Mouse (Mus musculus) layer of hippocampus, postnatal 25 days (tissue): ENCODE measurements around the gene AA986860. TPM values are rescaled to one million over a fixed set of nuclear protein-coding genes. Genes with fewer than 3 reads are reported as not detected.
A peak's percentile ranks its signal among the peaks of the same experiment; 100 is the strongest.

ENCODE experiments used
- DNase-seq, 2 experiments: peaks; one replicate each; pipeline ENCODE4 v3.0.0; 2022; ENCODE audit warnings: mixed read lengths in 2 of 2, low spot score in 1 of 2; ENCODE audit errors: extremely low spot score in 1 of 2
- total RNA-seq, 2 experiments: library from RNA; stranded (reverse); gene quantifications; 2 replicates each; pipeline ENCODE4 v1.2.3; 2021

The AA986860 gene
- 1 to 10 TPM; 1.7 to 2.2 TPM for total RNA-seq

DNA sequence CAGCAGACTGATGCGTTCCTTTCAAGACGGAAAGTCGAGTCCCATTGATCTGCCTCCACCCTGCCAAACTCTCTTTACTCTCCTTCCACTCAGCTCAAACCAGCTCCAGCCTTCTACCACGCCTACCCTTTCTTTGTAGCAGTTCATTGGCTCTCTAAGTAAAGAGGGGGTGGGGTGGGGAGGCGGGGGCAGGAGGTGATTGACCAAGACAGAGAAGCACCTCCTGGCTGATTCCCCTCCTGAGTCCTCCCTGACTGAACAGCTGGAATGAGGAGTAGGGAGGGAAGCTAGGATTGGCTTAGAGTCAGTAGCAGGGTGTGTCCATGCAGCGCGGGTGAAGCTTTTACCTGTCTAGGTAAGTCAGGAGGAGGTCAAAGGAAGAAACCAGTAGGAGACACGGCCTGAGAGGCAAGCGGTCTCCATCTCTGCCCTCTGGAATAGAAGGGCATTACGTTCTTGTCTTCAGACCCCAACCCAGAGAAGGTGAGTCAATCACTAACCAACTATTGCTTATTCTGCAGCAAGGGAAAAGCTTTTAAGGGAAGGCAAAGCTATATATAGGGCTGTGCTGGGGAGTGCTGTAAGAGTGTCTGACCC, at the start of gene AA986860:
AA986860 (plus strand) TSS at position 236 of the 597 bp plus-strand sequence.
- no peak for DNase-seq

GRCm38 (mm10) chr1:130683905-130684304, 47.9 kb upstream of the AA986860 start:
- DNase-seq, result no peak

GRCm38 (mm10) chr1:130698601-130699000, 33.2 kb upstream of the AA986860 start:
- DNase-seq, result no peak

DNA sequence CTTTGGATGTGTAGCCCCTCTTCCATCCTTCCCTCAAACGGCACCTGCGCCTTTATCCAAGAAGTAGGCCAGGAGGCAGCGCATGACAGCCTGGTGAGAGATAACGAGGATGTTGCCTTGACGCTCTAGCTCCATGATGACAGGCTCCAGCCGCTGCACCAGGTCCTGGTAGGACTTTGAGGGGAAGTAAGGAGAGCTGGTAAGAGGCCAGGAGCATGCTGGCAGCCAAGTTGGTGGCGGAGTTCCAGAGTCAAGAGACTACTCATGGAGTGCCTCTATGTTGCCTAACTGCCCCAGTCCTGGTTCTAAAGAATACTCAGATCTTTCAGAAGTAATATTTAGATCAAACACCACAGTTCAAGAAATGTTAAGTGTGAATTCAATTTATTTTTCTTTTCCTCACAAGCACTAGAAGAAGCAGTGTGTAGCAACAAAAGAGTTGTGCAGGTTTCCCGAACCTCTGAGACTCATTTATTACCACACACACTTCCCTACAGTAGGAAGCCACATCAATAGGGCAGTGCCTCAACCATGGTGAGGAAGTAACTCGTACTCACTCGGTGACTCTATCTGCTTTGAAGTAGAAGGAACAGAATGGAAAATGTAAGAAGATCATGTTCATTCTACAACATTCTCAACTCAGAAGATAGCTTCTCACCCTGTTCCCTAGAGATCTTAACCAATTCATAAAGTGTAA, 31.7 kb upstream of the AA986860 start:
- peak in 1 of 2 experiments; percentile 39 for DNase-seq

- DNase-seq, result no peak
Measured at GRCm38 (mm10) chr1:130701976-130702375, 29.8 kb upstream of the AA986860 start.

DNA sequence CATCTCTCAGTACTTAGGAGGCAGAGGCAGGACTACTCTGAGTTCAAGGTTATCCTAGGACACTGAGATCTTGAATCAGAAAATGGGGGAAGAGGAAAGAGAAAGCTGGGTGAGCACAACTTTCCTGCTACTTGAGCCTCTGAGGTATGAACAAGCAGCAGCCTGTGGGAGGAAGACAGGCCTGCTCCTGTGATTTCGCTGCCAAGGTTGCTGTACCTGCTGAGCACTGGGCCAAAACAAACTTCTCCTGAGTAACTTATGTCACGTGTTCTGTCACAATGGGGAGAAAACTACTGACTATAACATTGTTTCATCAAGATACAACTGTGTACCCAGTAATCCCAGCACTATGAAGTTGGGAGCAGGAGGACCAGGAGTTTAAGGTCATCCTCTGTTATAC, 28.2 kb upstream of the AA986860 start:
- DNase-seq, result no peak

- DNase-seq, result no peak
Measured at GRCm38 (mm10) chr1:130710283-130711080, 21.3 kb upstream of the AA986860 start.

GRCm38 (mm10) chr1:130714046-130714445, 17.7 kb upstream of the AA986860 start:
- DNase-seq, result no peak

GRCm38 (mm10) chr1:130715561-130716217, 16.1 kb upstream of the AA986860 start, which contains the start of gene Gm29427:
TSS of gene Gm29427 (minus strand) at chr1:130715799.
- DNase-seq, result peak; percentile 80 to 95

DNA sequence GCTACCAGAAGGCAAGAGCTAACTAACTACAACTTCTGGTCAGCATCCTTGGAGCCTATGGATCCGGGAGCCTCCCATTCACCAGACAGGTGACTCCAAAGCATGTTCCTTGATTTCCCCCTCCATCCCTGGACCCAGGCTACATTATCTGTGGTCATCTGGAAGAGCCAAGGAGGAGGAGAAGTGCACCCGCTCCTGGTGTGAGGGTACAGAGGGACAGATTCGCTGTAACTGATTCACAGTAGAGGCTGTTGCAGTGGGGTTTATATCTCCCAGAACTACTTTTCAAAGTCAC, 15.6 kb upstream of the AA986860 start:
- no peak for DNase-seq

DNA sequence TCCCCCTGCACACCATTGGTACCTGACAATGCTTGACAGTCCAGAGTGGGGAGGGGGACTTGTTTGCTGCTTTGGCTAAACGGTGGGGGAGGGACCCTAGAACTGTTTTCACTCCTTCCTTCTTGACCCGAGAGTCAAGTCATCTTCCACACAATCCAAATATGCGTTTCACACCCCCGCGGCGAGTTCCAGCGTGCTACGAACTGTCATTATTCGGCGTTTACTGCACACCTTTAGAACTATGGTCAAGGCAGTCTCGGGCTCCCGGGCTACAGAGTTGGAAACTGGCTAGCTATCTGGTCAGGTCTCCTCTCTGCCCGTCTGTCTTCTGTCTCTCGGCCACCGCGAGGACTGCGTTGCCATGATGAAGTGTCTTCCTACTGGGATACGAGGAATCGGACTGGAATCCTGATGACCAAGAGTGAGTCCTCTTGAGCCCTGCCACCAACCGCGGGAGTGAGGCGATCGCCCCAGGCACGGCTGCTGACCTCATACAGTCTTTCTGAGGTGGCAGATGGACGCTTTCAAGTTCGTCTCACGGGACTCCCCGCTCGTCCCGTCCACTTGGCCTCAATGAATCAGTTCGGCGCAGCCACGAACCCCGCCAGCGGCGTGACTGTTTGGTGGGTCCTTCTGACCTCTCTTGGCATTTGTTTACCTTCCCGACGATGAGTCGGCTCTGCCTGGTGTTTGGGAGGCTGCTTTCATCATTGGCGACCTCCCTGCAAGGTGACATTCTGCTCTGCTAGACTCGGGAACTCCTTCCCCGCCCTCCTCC, 15.1 kb upstream of the AA986860 start:
- peak in 1 of 2 experiments; percentile 33 for DNase-seq

GRCm38 (mm10) chr1:130717291-130717871, 14.4 kb upstream of the AA986860 start, which contains the start of gene Yod1:
TSS of gene Yod1 (plus strand) at chr1:130717327.
- peak; percentile 84 to 89 for DNase-seq

DNA sequence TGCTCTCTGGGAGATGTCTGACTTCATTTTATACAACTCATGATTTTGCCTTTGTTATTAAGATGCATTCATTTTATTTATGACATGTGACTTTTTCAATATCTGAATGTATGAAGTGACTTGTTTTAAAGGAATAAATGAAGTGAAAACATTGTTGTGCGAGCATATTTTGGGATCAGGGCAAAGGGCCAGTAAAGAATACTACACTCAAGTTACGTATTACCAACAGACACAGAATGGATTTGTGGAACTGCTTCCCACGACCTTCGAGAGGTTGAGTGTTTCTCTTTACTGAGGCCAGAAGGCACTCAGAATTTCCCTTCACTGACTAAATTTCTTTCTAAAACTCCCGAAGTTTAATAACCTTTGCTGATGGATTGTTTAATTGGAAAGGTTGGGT, 7.6 kb upstream of the AA986860 start:
- DNase-seq, result no peak

- DNase-seq, result no peak
Measured at GRCm38 (mm10) chr1:130726396-130726795, 5.4 kb upstream of the AA986860 start.

DNA sequence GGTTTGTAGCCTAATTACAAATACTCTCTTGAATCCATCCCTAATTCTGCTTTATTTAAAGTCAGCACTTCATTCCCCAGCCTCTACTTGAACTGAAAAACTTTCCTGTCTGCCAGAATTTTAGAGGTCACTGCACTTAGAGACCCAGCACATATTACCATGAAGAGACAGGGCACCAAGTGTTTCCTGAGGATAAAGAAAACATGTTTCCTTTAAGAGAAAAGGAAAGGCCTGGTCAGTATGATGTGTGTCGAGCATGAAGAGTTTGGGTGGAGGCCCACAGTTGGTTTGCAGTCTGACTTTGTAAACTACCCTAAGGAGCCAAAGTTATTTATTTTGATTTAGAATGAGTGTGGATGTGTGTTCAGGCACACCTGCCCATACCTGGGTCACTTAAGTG, 3.7 kb upstream of the AA986860 start:
- DNase-seq, result no peak

DNA sequence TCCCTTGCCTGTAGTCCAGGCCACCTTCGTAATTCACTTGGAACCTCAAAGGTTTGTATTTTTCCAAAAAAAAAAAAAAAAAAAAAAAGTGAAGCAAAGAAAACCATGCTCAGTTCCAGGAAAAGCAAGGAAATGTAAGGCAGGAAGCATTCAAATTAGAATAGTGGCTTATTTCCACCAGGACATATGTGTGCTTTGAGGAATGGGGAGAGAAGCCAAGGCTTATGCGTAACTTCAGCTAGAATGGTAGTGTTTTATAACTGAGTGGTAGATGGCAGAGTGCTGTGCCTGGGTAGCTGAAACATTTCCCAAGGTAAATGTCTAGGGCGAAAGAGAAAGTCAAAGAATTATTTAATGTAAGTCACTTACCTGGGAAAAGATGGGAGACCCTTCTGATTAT, 3.1 kb upstream of the AA986860 start:
- no peak for DNase-seq

DNA sequence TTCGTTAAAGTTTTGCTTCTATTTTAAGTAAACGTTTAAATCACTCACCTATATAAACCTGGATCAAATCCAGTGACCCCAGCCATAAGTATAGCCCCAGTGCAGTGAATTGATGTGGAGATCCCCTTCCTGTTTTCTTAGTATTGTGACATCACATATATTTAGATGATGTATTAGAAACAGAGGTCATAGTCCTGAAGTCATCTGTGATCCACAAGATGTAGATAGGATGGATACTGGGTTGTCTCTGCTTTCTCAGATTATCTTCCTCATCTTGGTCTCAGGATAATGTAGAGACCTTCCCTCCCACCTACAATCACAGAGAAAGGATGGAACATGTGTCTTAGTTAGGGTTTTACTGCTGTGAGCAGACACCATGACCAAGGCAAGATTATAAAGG, 2.6 kb upstream of the AA986860 start, which contains the start of gene Pfkfb2:
Pfkfb2 (minus strand) TSS at position 101 of the 400 bp plus-strand sequence.
- no peak for DNase-seq

DNA sequence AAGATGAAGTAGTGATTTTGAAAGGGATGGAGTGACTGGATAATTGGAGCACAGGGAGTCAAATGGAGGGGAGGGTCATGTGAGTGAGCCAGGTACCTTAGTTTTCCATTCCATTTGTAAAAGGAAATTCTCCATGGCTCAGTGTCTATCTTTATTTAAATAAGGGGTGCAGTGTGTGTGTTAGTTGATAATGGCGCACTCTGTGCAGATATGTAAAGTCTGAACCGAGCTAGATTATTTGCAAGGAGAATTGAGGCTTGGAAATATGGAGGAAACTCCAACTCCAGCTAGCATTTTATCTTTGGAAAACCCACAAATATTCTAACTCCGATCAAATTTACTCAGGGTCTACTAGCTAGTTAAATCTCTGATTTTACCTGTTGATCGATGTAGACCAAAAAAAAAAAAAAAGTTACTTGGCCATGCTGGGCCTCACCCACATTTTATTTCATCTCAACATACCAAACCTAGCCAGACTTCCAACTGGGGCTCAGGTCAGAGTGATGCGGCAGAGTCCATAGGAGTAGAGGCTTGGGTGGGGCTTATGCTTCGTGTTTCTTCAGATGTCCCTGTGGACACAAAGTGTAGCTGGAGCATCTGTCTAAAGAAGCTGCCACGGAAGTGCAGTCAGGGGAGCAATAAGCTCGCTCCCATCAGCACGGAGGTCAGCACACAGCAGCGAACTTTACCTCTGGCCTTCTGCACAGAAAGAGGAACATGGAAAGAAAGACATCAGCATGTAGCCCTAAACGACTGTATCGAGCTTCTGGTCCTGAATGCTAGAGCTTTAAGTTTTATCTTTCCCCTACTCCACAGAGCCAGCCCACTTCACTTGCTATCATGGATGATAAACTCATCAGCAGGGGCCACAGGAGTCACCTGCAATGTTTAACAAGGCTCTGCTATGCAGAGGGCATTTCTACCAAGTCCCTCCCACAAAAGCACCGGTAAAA, 1.2 kb downstream of the AA986860 start:
- DNase-seq, result no peak

- DNase-seq, result no peak
Measured at GRCm38 (mm10) chr1:130733671-130734070, 1.9 kb downstream of the AA986860 start.
